Mouse (Mus musculus) cortical plate, adult 2 months (tissue): ENCODE data around the gene Efcab8. TPM values are rescaled to one million over a fixed set of nuclear protein-coding genes. Genes with fewer than 3 reads are reported as not detected.

Source experiments
- H3K27ac ChIP-seq: fragments of 200-500 bp; 2 replicates; pipeline ENCODE4 v1.5.1; 2012; ENCODE audit warnings: low read length, control low read depth, inconsistent platforms; ENCODE audit not compliant: insufficient read depth
- H3K4me1 ChIP-seq: fragments of 200-500 bp; 2 replicates; pipeline ENCODE4 v1.6.1; 2011; ENCODE audit warnings: low read length; ENCODE audit not compliant: control insufficient read depth, insufficient read depth
- H3K4me3 ChIP-seq: fragments of 200-500 bp; 2 replicates; pipeline ENCODE4 v1.5.1; 2011; ENCODE audit warnings: mild to moderate bottlenecking, low read length, control low read depth; ENCODE audit not compliant: insufficient read depth
- CTCF ChIP-seq: fragments of 200-500 bp; IDR thresholded peaks from 2 replicates; pipeline ENCODE4 v1.5.1; 2011; ENCODE audit warnings: mild to moderate bottlenecking, control low read depth, low read length; ENCODE audit not compliant: insufficient read depth; ENCODE audit errors: extremely low read depth
- POLR2A ChIP-seq: fragments of 200-500 bp; IDR thresholded peaks from 2 replicates; pipeline ENCODE4 v1.6.1; 2011; ENCODE audit warnings: mild to moderate bottlenecking, low read length, control low read depth; ENCODE audit not compliant: insufficient read depth; ENCODE audit errors: extremely low read depth
- polyA plus RNA-seq: library from polyadenylated mRNA; depleted of rRNA; stranded (reverse); fragments of >200 nt; gene quantifications from 2 replicates; pipeline ENCODE4 v1.2.3, GENCODE M21; 2012; rRNA removed

Efcab8 gene
- polyA plus RNA-seq, 1 experiment, result 0.06 TPM

DNA sequence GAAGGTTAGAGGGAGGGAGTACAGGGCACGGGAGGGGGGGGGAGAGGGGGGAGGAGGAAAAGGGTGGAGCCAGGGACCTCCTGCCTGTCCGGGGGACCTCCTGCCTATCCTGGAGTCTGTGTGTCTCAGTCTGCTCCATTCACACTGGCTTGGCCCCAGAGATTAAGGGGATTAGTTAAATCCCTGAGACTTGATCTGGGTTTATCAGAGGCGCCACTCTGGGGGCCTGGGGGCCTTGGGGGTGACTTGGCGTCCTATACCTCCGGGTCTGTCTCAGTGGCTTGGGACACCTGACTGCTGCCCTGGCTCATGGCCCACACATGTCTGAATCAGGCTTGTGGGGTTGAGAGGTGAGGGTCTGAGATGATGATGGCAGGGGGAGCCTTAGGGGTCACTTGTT, 73.8 kb downstream of the Efcab8 start:
- TF ChIP-seq CTCF, result no peak
- no peak for TF ChIP-seq POLR2A
- H3K4me1 ChIP-seq, result no peaks in the 10 kb centered on the region
- no peak overlapping the region for H3K4me3 ChIP-seq
- H3K27ac ChIP-seq, result no peak overlapping the region

DNA sequence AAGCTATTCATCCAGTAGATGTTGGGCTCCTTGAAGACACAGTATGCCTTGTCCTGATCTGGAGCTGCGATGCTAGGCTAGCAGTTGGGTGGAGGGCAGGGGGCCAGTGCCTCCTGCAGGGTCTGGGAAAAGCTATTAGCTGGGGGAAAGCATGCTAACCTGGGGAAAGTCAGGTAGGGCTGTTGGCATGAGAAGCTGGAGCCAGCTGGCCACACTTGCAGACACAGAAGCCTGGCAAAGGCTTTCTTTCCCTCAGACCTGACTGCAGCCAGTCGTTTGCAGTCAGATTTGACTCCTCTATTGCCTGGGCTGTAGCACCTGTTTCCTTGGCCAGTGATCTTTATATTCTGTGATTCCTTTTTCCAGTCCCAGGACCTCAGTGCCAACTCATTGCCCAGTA, 79.8 kb downstream of the Efcab8 start:
- no peak overlapping the region for H3K4me3 ChIP-seq
- no peak for TF ChIP-seq POLR2A
- TF ChIP-seq CTCF, result no peak

DNA sequence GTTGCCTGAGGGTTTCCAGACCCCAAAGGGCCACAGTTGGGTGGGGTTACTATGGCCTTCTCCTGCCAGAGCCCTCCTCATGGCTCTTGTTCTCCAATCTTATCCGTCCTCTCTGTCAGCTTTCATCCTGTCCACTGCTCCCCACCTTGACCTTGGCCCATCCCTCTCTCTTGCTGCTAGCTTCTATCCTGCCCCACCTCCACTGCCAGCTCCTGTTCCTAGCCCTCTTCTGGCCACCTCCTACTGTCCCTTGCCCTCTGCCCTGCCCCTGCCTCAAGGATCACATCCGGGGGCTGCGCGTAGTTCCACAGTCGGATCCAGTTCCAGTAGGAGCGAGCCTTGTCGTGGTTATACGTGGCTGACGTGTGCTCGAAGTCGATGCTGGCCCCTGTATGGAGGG, 80.6 kb downstream of the Efcab8 start:
- no peak overlapping the region for H3K27ac ChIP-seq
- H3K4me1 ChIP-seq, result no peaks in the 10 kb centered on the region
- H3K4me3 ChIP-seq, result no peak overlapping the region
- TF ChIP-seq POLR2A (no peak), CTCF (no peak)

More for the DNA sequence above, 79.8 kb downstream of the Efcab8 start:
- no peak overlapping the region for H3K27ac ChIP-seq
- no peaks in the 10 kb centered on the region for H3K4me1 ChIP-seq

- Histone ChIP-seq H3K27ac (no peak overlapping the region), H3K4me3 (no peak overlapping the region), H3K4me1 (no peaks in the 10 kb centered on the region)
- TF ChIP-seq POLR2A (no peak), CTCF (no peak)
Observed at GRCm38 (mm10) chr2:153860715-153861114, 81.0 kb downstream of the Efcab8 start.

- H3K4me3 ChIP-seq, result no peak overlapping the region
Observed at GRCm38 (mm10) chr2:153861960-153862359, 82.2 kb downstream of the Efcab8 start.

GRCm38 (mm10) chr2:153870984-153871383, 91.3 kb downstream of the Efcab8 start, which contains the start of gene Sun5:
Gene Sun5, minus strand, starts transcription at chr2:153871084.
- TF ChIP-seq CTCF (no peak), POLR2A (no peak)
- Histone ChIP-seq H3K4me3 (no peak within 1 kb of the TSS), H3K4me1 (no peaks in the 10 kb centered on the region)

More at GRCm38 (mm10) chr2:153861960-153862359, 82.2 kb downstream of the Efcab8 start:
- H3K27ac ChIP-seq, result no peak overlapping the region
- no peaks in the 10 kb centered on the region for H3K4me1 ChIP-seq
- TF ChIP-seq POLR2A (no peak), CTCF (no peak)

GRCm38 (mm10) chr2:153874745-153875144, 95.0 kb downstream of the Efcab8 start, which contains the start of gene Bpifb2:
Gene Bpifb2, plus strand, starts transcription at chr2:153875045.
- Histone ChIP-seq H3K4me1 (no peaks in the 10 kb centered on the region), H3K27ac (no peak within 1 kb of the TSS), H3K4me3 (no peak within 1 kb of the TSS)
- no peak for TF ChIP-seq POLR2A
- no peak for TF ChIP-seq CTCF

More at GRCm38 (mm10) chr2:153870984-153871383, 91.3 kb downstream of the Efcab8 start, which contains the start of gene Sun5:
- H3K27ac ChIP-seq, result no peak within 1 kb of the TSS

Other genes starting within 250 kb of the Efcab8 start
- gene Nol4l, start 250.0 kb upstream of the Efcab8 start, polyA plus RNA-seq, result 33.6 and 33.9 TPM in 2 replicates
- 29.2 and 31.3 TPM in 2 replicates for gene Commd7, start 147.2 kb upstream of the Efcab8 start, polyA plus RNA-seq
- 0.96 and 1.0 TPM in 2 replicates for gene Dnmt3b, start 130.5 kb upstream of the Efcab8 start, polyA plus RNA-seq
- gene Dnmt3c, start 83.3 kb upstream of the Efcab8 start, polyA plus RNA-seq, result 0.19 and 0.23 TPM in 2 replicates
- 23.9 and 24.9 TPM in 2 replicates for gene Mapre1, start 38.7 kb upstream of the Efcab8 start, polyA plus RNA-seq
- not detected in 2 replicates for gene Sun5, start 91.2 kb downstream of the Efcab8 start, polyA plus RNA-seq
- gene Bpifb2, start 95.1 kb downstream of the Efcab8 start, polyA plus RNA-seq, result not detected in 2 replicates
- not detected in 2 replicates for gene Bpifb6, start 120.5 kb downstream of the Efcab8 start, polyA plus RNA-seq
- gene Bpifb3, start 138.3 kb downstream of the Efcab8 start, polyA plus RNA-seq, result not detected in 2 replicates
- gene Bpifb4, start 158.3 kb downstream of the Efcab8 start, polyA plus RNA-seq, result 0.08 TPM in 2 replicates
- not detected in 2 replicates for gene Bpifa6, start 195.0 kb downstream of the Efcab8 start, polyA plus RNA-seq
- gene Bpifa2, start 228.3 kb downstream of the Efcab8 start, polyA plus RNA-seq, result not detected in 2 replicates